Mouse (Mus musculus) neural tube, embryonic 11.5 days (tissue): Measurements from ENCODE around the gene Ccdc80. TPM values are rescaled to one million over a fixed set of nuclear protein-coding genes. Genes with fewer than 3 reads are reported as not detected.

Experiments
- ATAC-seq: fragments of 200-750 bp; cut with Nextera tagmentation; 2 replicates; pipeline ENCODE4 v1.8.0; 2017; ENCODE audit warnings: moderate number of reproducible peaks, mild to moderate bottlenecking, moderate TSS enrichment, moderate library complexity; ENCODE audit not compliant: insufficient read depth, low FRiP score, low TSS enrichment
- DNase-seq: peaks from one replicate; pipeline ENCODE4 v3.0.0-alpha.2; 2015; ENCODE audit warnings: low spot score
- H3K27ac ChIP-seq: fragments of 300-500 bp; sonication (generic); 2 replicates; pipeline ENCODE4 v1.5.1; 2014; ENCODE audit warnings: low read depth, mild to moderate bottlenecking, low read length
- H3K27me3 ChIP-seq: fragments of 300-500 bp; sonication (generic); 2 replicates; pipeline ENCODE4 v1.6.1; 2014; ENCODE audit warnings: mild to moderate bottlenecking, low read length, mixed read lengths; ENCODE audit not compliant: control insufficient read depth, insufficient read depth
- H3K36me3 ChIP-seq: fragments of 300-500 bp; sonication (generic); 2 replicates; pipeline ENCODE4 v1.6.1; 2014; ENCODE audit warnings: mild to moderate bottlenecking, low read length, moderate library complexity, mixed read lengths; ENCODE audit not compliant: control insufficient read depth, insufficient read depth
- H3K4me1 ChIP-seq: fragments of 300-500 bp; sonication (generic); 2 replicates; pipeline ENCODE4 v1.6.1; 2014; ENCODE audit warnings: low read length, mixed read lengths; ENCODE audit not compliant: control insufficient read depth, insufficient read depth
- H3K4me2 ChIP-seq: fragments of 300-500 bp; sonication (generic); 2 replicates; pipeline ENCODE4 v1.6.1; 2014; ENCODE audit warnings: low read depth, mild to moderate bottlenecking, moderate library complexity
- H3K4me3 ChIP-seq: fragments of 300-500 bp; sonication (generic); 2 replicates; pipeline ENCODE4 v1.5.1; 2014; ENCODE audit warnings: low read depth, low read length
- H3K9ac ChIP-seq: fragments of 300-500 bp; sonication (generic); 2 replicates; pipeline ENCODE4 v1.6.1; 2014; ENCODE audit warnings: mild to moderate bottlenecking, low read length
- H3K9me3 ChIP-seq: fragments of 300-500 bp; sonication (generic); 2 replicates; pipeline ENCODE4 v1.6.1; 2016; ENCODE audit warnings: low read length; ENCODE audit not compliant: control insufficient read depth
- WGBS: fragments of 180-500 bp; shearing (Covaris S2); extraction: QIAGEN DNeasy Blood & Tissue Kit; methylation state at CpG from one replicate; pipeline ENCODE4 v1.1.7; 2014; 5-methylcytosine and 5-hydroxymethylcytosine counted together
- polyA plus RNA-seq: library from polyadenylated mRNA; unstranded; fragments of >200 nt; fragmentation: Nextera tagmentation; extraction: Ambion mirVana; gene quantifications from 2 replicates; pipeline ENCODE4 v1.2.1, GENCODE M21; 2014

The Ccdc80 gene
- polyA plus RNA-seq = 24.5 and 25.6 TPM in 2 replicates

DNA sequence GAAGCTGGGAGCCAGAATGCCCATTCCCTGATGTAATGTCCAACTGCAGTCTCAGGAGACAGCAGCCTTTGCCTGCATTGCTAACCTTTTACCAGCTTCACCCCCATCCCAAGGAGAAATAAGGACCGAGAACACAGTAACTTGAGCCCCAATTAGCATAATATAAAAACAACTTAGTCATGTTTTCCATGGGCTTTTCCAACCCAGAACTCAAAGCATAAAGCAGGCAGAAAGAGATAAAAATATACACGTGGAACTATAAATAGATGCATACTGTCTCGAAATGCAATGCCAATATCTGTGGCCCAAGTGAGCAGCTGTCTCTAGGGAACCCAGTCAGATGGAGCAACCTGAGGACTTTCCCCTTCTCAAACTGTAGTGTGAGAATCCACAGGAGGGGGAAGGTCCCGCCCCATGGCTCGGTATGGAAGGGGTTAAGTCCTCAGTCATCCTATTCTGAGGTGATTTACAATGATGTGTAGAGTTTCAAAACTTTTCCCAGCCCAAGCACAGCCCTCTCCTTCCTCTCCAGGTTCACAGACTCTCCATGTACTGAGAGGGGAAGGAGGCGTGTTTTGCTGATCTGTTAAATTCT is at the start of gene Ccdc80:
TSS of gene Ccdc80 (plus strand) at position 266 of the 595 bp plus-strand sequence.
- Histone ChIP-seq H3K4me1 (no peaks in the 10 kb centered on the region), H3K36me3 (no peaks in the 10 kb centered on the region), H3K4me3 (peak within 1 kb of the TSS; percentile 27), H3K27me3 (no peaks in the 10 kb centered on the region), H3K4me2 (peak within 1 kb of the TSS; percentile 46), H3K9me3 (no peaks in the 10 kb centered on the region), H3K9ac (peak within 1 kb of the TSS; percentile 53), H3K27ac (peak within 1 kb of the TSS; percentile 36; the same call in 1 of the 2 replicates)
- ATAC-seq (no peak), DNase-seq (peak; percentile 29)
- 30% methylated on average over 6 of the region's 6 CpGs for WGBS

- 56% methylated on average over 3 of the region's 3 CpGs for WGBS
- Histone ChIP-seq H3K27ac (no peak overlapping the region), H3K9ac (no peak overlapping the region), H3K4me2 (no peak overlapping the region), H3K4me3 (no peak overlapping the region), H3K4me1 (no peaks in the 10 kb centered on the region), H3K9me3 (no peaks in the 10 kb centered on the region), H3K27me3 (no peaks in the 10 kb centered on the region), H3K36me3 (no peaks in the 10 kb centered on the region)
- DNase-seq = no peak
- no peak for ATAC-seq
These were observed 48.4 kb upstream of the Ccdc80 start for GRCm38 (mm10) chr16:45044844-45045243.

DNA sequence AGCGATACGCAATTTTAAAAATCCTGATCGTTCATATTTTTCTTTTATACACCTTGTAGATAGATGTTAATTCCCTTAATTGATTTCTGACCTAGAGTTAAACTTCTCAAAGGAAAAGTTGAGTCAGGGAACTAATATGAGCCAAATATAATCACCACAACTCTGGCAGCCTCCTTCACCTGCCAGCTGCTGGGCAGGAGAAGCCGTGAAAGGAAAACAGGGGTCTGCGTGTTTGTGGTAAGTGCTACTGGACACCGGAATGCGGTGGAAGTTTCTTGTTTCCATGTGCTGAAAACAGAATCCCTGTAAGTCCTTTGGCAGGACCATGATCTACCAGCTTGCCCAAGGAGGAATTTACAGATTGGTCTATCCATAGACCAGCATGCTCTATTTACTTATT is 36.0 kb upstream of the Ccdc80 start:
- no peaks in the 10 kb centered on the region for H3K36me3 ChIP-seq
- H3K4me2 ChIP-seq = no peak overlapping the region
- DNase-seq = no peak
- H3K4me3 ChIP-seq = no peak overlapping the region
- no peaks in the 10 kb centered on the region for H3K9me3 ChIP-seq
- WGBS = 91% methylated on average over 7 of the region's 7 CpGs
- H3K27ac ChIP-seq = no peak overlapping the region
- H3K9ac ChIP-seq = no peak overlapping the region
- no peaks in the 10 kb centered on the region for H3K4me1 ChIP-seq
- H3K27me3 ChIP-seq = no peaks in the 10 kb centered on the region
- ATAC-seq = no peak

- 80% methylated on average over 4 of the region's 4 CpGs for WGBS
- Histone ChIP-seq H3K4me3 (no peak overlapping the region), H3K9ac (no peak overlapping the region), H3K9me3 (no peaks in the 10 kb centered on the region), H3K36me3 (no peaks in the 10 kb centered on the region), H3K27ac (no peak overlapping the region), H3K4me1 (no peaks in the 10 kb centered on the region), H3K4me2 (no peak overlapping the region), H3K27me3 (no peaks in the 10 kb centered on the region)
- no peak for DNase-seq
- no peak for ATAC-seq
These were observed 35.3 kb upstream of the Ccdc80 start for GRCm38 (mm10) chr16:45057922-45058321.

GRCm38 (mm10) chr16:45061140-45061539 is 32.1 kb upstream of the Ccdc80 start:
- H3K4me3 ChIP-seq = no peak overlapping the region
- no peaks in the 10 kb centered on the region for H3K27me3 ChIP-seq
- no peak overlapping the region for H3K4me2 ChIP-seq
- DNase-seq (no peak), ATAC-seq (no peak)
- no peaks in the 10 kb centered on the region for H3K4me1 ChIP-seq
- no peaks in the 10 kb centered on the region for H3K9me3 ChIP-seq
- H3K36me3 ChIP-seq = no peaks in the 10 kb centered on the region
- H3K27ac ChIP-seq = no peak overlapping the region
- no peak overlapping the region for H3K9ac ChIP-seq
- 72% methylated on average over 3 of the region's 3 CpGs for WGBS

- H3K27me3 ChIP-seq = no peaks in the 10 kb centered on the region
- 88% methylated on average over 8 of the region's 8 CpGs for WGBS
- H3K9me3 ChIP-seq = no peaks in the 10 kb centered on the region
- DNase-seq = no peak
- ATAC-seq = no peak
- H3K36me3 ChIP-seq = no peaks in the 10 kb centered on the region
- H3K4me1 ChIP-seq = no peaks in the 10 kb centered on the region
- no peak overlapping the region for H3K4me2 ChIP-seq
- H3K27ac ChIP-seq = no peak overlapping the region
- H3K4me3 ChIP-seq = no peak overlapping the region
- H3K9ac ChIP-seq = no peak overlapping the region
These were observed 22.7 kb upstream of the Ccdc80 start for GRCm38 (mm10) chr16:45070383-45071083.

DNA sequence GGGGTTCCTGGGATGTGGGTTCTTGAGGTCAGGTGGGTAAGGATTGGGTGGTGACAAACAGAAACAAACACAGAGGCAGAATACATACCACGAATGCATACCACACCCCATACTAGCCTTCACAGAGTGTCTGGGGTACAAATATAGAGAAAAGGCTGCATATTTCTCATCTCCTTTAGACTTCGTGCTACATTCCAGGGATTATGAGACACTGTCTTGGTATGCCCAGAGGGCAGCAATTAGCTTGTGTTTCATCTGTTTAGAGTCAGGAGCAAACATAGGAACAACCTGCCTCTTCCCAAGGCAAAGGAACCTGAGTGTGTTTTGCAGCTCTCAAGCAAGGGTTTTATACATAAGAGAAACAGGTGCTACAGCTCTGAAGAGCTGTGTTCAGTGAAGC is 21.8 kb upstream of the Ccdc80 start:
- H3K36me3 ChIP-seq = no peaks in the 10 kb centered on the region
- H3K9me3 ChIP-seq = no peaks in the 10 kb centered on the region
- no peak overlapping the region for H3K27ac ChIP-seq
- H3K9ac ChIP-seq = no peak overlapping the region
- H3K4me2 ChIP-seq = no peak overlapping the region
- DNase-seq (no peak), ATAC-seq (no peak)
- no peaks in the 10 kb centered on the region for H3K4me1 ChIP-seq
- 76% methylated on average over 2 of the region's 2 CpGs for WGBS
- H3K4me3 ChIP-seq = no peak overlapping the region
- H3K27me3 ChIP-seq = no peaks in the 10 kb centered on the region

DNA sequence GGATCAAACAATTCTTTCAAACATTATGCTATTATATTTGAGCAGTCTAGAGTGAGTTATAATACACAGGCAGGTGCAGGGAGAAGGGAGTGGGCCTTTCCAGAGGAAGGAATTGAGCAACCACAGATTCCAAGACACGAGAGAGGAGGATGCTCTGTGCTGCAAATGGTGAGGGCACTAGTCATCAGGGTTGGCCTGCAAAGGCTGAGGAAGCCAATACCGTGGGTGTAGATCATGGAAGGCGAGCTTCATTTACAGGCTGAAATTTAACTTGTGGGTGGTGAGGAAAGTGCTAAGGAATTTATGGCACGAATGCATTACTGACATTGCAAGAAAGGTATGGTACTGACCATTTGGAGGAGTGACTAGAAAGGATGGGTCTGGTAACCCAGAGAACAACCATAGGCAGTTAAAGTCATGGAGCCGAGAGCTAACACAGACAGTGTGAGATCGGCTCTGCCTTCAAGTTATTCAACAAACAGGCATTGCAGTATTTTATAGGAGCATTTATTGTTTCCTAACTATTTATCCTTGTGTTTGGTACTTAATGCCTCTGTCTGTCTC is 15.6 kb upstream of the Ccdc80 start:
- Histone ChIP-seq H3K4me1 (no peaks in the 10 kb centered on the region), H3K9ac (no peak overlapping the region), H3K4me2 (no peak overlapping the region), H3K9me3 (no peaks in the 10 kb centered on the region), H3K36me3 (no peaks in the 10 kb centered on the region), H3K27me3 (no peaks in the 10 kb centered on the region), H3K27ac (no peak overlapping the region), H3K4me3 (no peak overlapping the region)
- WGBS = 77% methylated on average over 6 of the region's 6 CpGs
- no peak for DNase-seq
- no peak for ATAC-seq

- no peak overlapping the region for H3K27ac ChIP-seq
- no peak overlapping the region for H3K9ac ChIP-seq
- 69% methylated on average over 2 of the region's 2 CpGs for WGBS
- H3K4me1 ChIP-seq = no peaks in the 10 kb centered on the region
- DNase-seq = no peak
- H3K4me3 ChIP-seq = no peak overlapping the region
- H3K9me3 ChIP-seq = no peaks in the 10 kb centered on the region
- H3K4me2 ChIP-seq = no peak overlapping the region
- ATAC-seq = no peak
- H3K36me3 ChIP-seq = no peaks in the 10 kb centered on the region
- no peaks in the 10 kb centered on the region for H3K27me3 ChIP-seq
These were observed 13.9 kb upstream of the Ccdc80 start for GRCm38 (mm10) chr16:45079322-45079721.
